Mouse (Mus musculus): Measurements from ENCODE around the gene Pwwp2b.

Gene Pwwp2b

GRCm38 (mm10) chr7:139302314-139302713 is 54.0 kb downstream of the Pwwp2b start:
- DNase-seq = no peak

GRCm38 (mm10) chr7:139303280-139304011 is 55.2 kb downstream of the Pwwp2b start:
- peak; percentile 94 to 97 for DNase-seq

- no peak for DNase-seq
Measured at GRCm38 (mm10) chr7:139304322-139304721, 56.0 kb downstream of the Pwwp2b start.

GRCm38 (mm10) chr7:139307056-139307455 is 58.8 kb downstream of the Pwwp2b start:
- DNase-seq = no peak

- DNase-seq = peak; percentile 81
Measured at GRCm38 (mm10) chr7:139308140-139308895, 60.0 kb downstream of the Pwwp2b start.

GRCm38 (mm10) chr7:139309106-139309505 is 60.8 kb downstream of the Pwwp2b start:
- DNase-seq = peak; percentile 44 to 50

GRCm38 (mm10) chr7:139310487-139310951 is 62.2 kb downstream of the Pwwp2b start:
- peak; percentile 24 to 37 for DNase-seq

- peak; percentile 58 to 67 for DNase-seq
Measured at GRCm38 (mm10) chr7:139312686-139313085, 64.4 kb downstream of the Pwwp2b start.

GRCm38 (mm10) chr7:139313413-139313812 is 65.1 kb downstream of the Pwwp2b start:
- peak; percentile 28 to 35 for DNase-seq

GRCm38 (mm10) chr7:139314716-139315115 is 66.4 kb downstream of the Pwwp2b start:
- no peak for DNase-seq

- peak; percentile 44 to 58 for DNase-seq
Measured at GRCm38 (mm10) chr7:139319006-139319411, 70.7 kb downstream of the Pwwp2b start.

All from cerebellum, postnatal 14 days (tissue).